Comparison of ENCODE assay signal across 8 mouse cellular contexts in the genomic region with DNA sequence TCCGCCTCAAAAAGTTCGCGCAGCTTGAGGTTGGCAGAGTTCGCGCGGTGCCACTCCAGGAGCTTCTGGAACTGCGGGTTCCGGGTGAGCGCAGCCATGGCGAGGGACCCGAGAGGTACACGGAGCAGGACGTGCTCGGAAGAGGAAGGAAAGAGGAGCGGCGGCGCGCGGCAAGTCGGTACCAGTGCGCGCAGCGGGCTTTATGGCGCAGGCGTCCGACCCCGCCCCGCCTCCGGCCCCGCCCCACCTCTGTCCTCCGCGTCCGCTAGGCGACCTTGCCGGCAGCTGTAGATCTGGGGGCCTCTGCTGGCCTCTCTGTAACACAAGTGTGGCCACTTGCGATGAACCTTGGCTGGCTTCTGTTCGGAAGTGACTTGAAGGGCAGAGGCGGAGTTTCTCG. TPM values are rescaled to one million over a fixed set of nuclear protein-coding genes. Genes with fewer than 3 reads are reported as not detected.
A peak's percentile ranks its signal among the peaks of the same experiment; 100 is the strongest.
DNase-seq lines count a peak whose midpoint lies in the region; ATAC-seq and TF ChIP-seq lines count a peak whose summit lies in the region.

Gpi1 (minus strand) TSS at position 221 of the 400 bp plus-strand sequence.

- intact Hi-C loops in heart, postnatal 10 days (cut with DNase I): no loop called here

- peak; percentile 92 for DNase-seq in MEL (ENCODE audit: low read depth, low spot score)
- DNase-seq in cerebellum, adult 11 months: peak; percentile 71
- DNase-seq in forebrain, embryonic 14.5 days (ENCODE audit: low spot score): peak; percentile 87
- peak; percentile 85 to 86 for DNase-seq in heart, postnatal 10 days
- DNase-seq in kidney, postnatal 4 days: peak; percentile 88 to 93
- peak; percentile 83 to 87 for DNase-seq in lung, adult 18-20 months

- H3K4me3 ChIP-seq in MEL (ENCODE audit: control insufficient read depth in 1 of 2, insufficient read depth in 1 of 2, low read depth in 2 of 2, low read length in 2 of 2): peak within 1 kb of the TSS; percentile 77 to 98
- peak within 1 kb of the TSS; percentile 67 for H3K4me3 ChIP-seq in forebrain, embryonic 14.5 days (ENCODE audit: low read depth, low read length)
- peak within 1 kb of the TSS; percentile 63 for H3K4me3 ChIP-seq in neural tube, embryonic 14.5 days (ENCODE audit: low read depth, low read length)
- peak within 1 kb of the TSS; percentile 95 for H3K4me3 ChIP-seq in testis, adult 2 months (ENCODE audit: control insufficient read depth, low read depth, low read length)

- peak; percentile 50 for ATAC-seq in forebrain, embryonic 14.5 days
- peak; percentile 50 for ATAC-seq in neural tube, embryonic 14.5 days (ENCODE audit: low read depth)

- peak within 1 kb of the TSS; percentile 55 for H3K27ac ChIP-seq in MEL (ENCODE audit: control insufficient read depth, low read depth, low read length)
- H3K27ac ChIP-seq in forebrain, embryonic 14.5 days (ENCODE audit: low read depth, low read length): peak within 1 kb of the TSS; percentile 69
- peak within 1 kb of the TSS; percentile 70 for H3K27ac ChIP-seq in neural tube, embryonic 14.5 days (ENCODE audit: low read depth, low read length)
- H3K27ac ChIP-seq in testis, adult 2 months (ENCODE audit: control insufficient read depth, insufficient read depth, low read depth, low read length): peak within 1 kb of the TSS; percentile 65

- WGBS in forebrain, embryonic 14.5 days: under 1% methylated on average over 39 of the region's 39 CpGs
- under 1% methylated on average over 32 of the region's 39 CpGs for WGBS in neural tube, embryonic 14.5 days

- peaks cover 9 to 28% of the 10 kb centered on the region in 2 experiments for H3K4me1 ChIP-seq in MEL (ENCODE audit: control insufficient read depth in 1 of 2, insufficient read depth in 2 of 2, low read length in 2 of 2)
- peaks cover 12% of the 10 kb centered on the region; the same call in 1 of the 2 replicates for H3K4me1 ChIP-seq in forebrain, embryonic 14.5 days (ENCODE audit: control insufficient read depth, insufficient read depth, low read length)
- H3K4me1 ChIP-seq in neural tube, embryonic 14.5 days (ENCODE audit: control insufficient read depth, insufficient read depth, low read length): peaks cover 14% of the 10 kb centered on the region
- H3K4me1 ChIP-seq in testis, adult 2 months (ENCODE audit: control insufficient read depth, insufficient read depth, low read length): peaks cover 15% of the 10 kb centered on the region

- peak in 1 of 3 experiments; percentile 38; a peak in 3 of 6 replicates for TF ChIP-seq CTCF in MEL (IDR thresholded peaks at IDR 0.05 in 2 of 3, conservative IDR thresholded peaks at IDR 0.05 in 1 of 3; ENCODE audit: control insufficient read depth in 1 of 3, insufficient read depth in 1 of 3, low read depth in 2 of 3, low read length in 3 of 3, poor library complexity in 1 of 3, severe bottlenecking in 1 of 3)
- no peak for TF ChIP-seq CTCF in testis, adult 2 months (IDR thresholded peaks at IDR 0.05; ENCODE audit: control insufficient read depth, insufficient read depth, insufficient replicate concordance, low read depth, low read length)

- TF ChIP-seq RAD21 in MEL (IDR thresholded peaks at IDR 0.05; ENCODE audit: low read depth, low read length): peak; percentile 3

- TF ChIP-seq POLR2A in MEL (IDR thresholded peaks at IDR 0.05; ENCODE audit: control insufficient read depth in 1 of 2, insufficient read depth in 1 of 2, low read depth in 1 of 2, low read length in 2 of 2, poor library complexity in 1 of 2): peak; percentile 37 to 84; a peak in 2 of 4 replicates
- TF ChIP-seq POLR2A in testis, adult 2 months (IDR thresholded peaks at IDR 0.05; ENCODE audit: control insufficient read depth, low read depth, low read length): peak; percentile 84

- peaks cover 42% of the 10 kb centered on the region for H3K79me2 ChIP-seq in MEL (ENCODE audit: control insufficient read depth, insufficient read depth, low read length, poor library complexity)

- no peaks in the 10 kb centered on the region for H3K27me3 ChIP-seq in MEL (ENCODE audit: control insufficient read depth in 1 of 2, insufficient read depth in 2 of 2, low read length in 2 of 2)
- no peaks in the 10 kb centered on the region for H3K27me3 ChIP-seq in forebrain, embryonic 14.5 days (replicated peaks; ENCODE audit: control insufficient read depth, insufficient read depth, low read length)
- no peaks in the 10 kb centered on the region for H3K27me3 ChIP-seq in neural tube, embryonic 14.5 days (ENCODE audit: control insufficient read depth, insufficient read depth, low read length)
- no peaks in the 10 kb centered on the region for H3K27me3 ChIP-seq in testis, adult 2 months (ENCODE audit: control insufficient read depth, insufficient read depth, low read length)

- TF ChIP-seq EP300 in MEL (IDR thresholded peaks at IDR 0.05; ENCODE audit: low read depth in 1 of 2, low read length in 2 of 2): 0 out of 4 replicates have a peak, but pooled peaks of 1 of the 2 experiments have one; percentile 19

- peaks cover 21 to 25% of the 10 kb centered on the region in 2 experiments for H3K36me3 ChIP-seq in MEL (ENCODE audit: control insufficient read depth in 1 of 2, insufficient read depth in 2 of 2, low read length in 2 of 2)
- peaks cover 22% of the 10 kb centered on the region for H3K36me3 ChIP-seq in forebrain, embryonic 14.5 days (ENCODE audit: control insufficient read depth, insufficient read depth, low read length)
- H3K36me3 ChIP-seq in neural tube, embryonic 14.5 days (ENCODE audit: control insufficient read depth, insufficient read depth, low read length): peaks cover 9% of the 10 kb centered on the region; the same call in 1 of the 2 replicates
- H3K36me3 ChIP-seq in testis, adult 2 months (ENCODE audit: control insufficient read depth, insufficient read depth, low read length): no peaks in the 10 kb centered on the region

- H3K9ac ChIP-seq in MEL (ENCODE audit: control insufficient read depth, low read depth, low read length, poor library complexity, severe bottlenecking): peak within 1 kb of the TSS; percentile 67
- peak within 1 kb of the TSS; percentile 79 for H3K9ac ChIP-seq in forebrain, embryonic 14.5 days (ENCODE audit: low read length)
- H3K9ac ChIP-seq in neural tube, embryonic 14.5 days (replicated peaks; ENCODE audit: low read depth, low read length): peak within 1 kb of the TSS; percentile 74

- peak within 1 kb of the TSS; percentile 53 for H3K4me2 ChIP-seq in forebrain, embryonic 14.5 days (ENCODE audit: low read length)
- H3K4me2 ChIP-seq in neural tube, embryonic 14.5 days (ENCODE audit: low read depth, low read length): peak within 1 kb of the TSS; percentile 78

- H3K9me3 ChIP-seq in MEL (replicated peaks; ENCODE audit: insufficient read depth, low read length): no peaks in the 10 kb centered on the region
- no peaks in the 10 kb centered on the region for H3K9me3 ChIP-seq in forebrain, embryonic 14.5 days (replicated peaks; ENCODE audit: control insufficient read depth, low read length)
- H3K9me3 ChIP-seq in neural tube, embryonic 14.5 days (ENCODE audit: control insufficient read depth, low read length): no peaks in the 10 kb centered on the region

TF ChIP-seq in MEL, 35 proteins besides CTCF, POLR2A, EP300 and RAD21:
- peak; percentile 9; the same call in 1 of the 2 replicates for TF ChIP-seq RCOR1 (IDR thresholded peaks at IDR 0.05; ENCODE audit: low read depth, low read length)
- no peak for TF ChIP-seq MAFK (IDR thresholded peaks at IDR 0.05; ENCODE audit: borderline replicate concordance, low read depth, low read length)
- peak; percentile 65 for TF ChIP-seq NRF1 (IDR thresholded peaks at IDR 0.05; ENCODE audit: insufficient read depth, low read depth, low read length, poor library complexity, severe bottlenecking)
- TF ChIP-seq BHLHE40 (IDR thresholded peaks at IDR 0.05; ENCODE audit: borderline replicate concordance, low read depth, low read length): 0 out of 2 replicates have a peak, but pooled peaks have one; percentile 12
- no peak for TF ChIP-seq TAL1 (IDR thresholded peaks at IDR 0.05; ENCODE audit: low read length)
- peak; percentile 32; the same call in 1 of the 2 replicates for TF ChIP-seq ETS1 (IDR thresholded peaks at IDR 0.05; ENCODE audit: low read depth, low read length)
- TF ChIP-seq ELF1 (IDR thresholded peaks at IDR 0.05; ENCODE audit: low read depth, low read length): peak; percentile 53
- peak; percentile 56; the same call in 1 of the 2 replicates for TF ChIP-seq MAZ (IDR thresholded peaks at IDR 0.05; ENCODE audit: low read depth, low read length)
- TF ChIP-seq NELFE (IDR thresholded peaks at IDR 0.05; ENCODE audit: low read depth, low read length): peak; percentile 90
- no peak for TF ChIP-seq USF1 (IDR thresholded peaks at IDR 0.05; ENCODE audit: low read depth, low read length)
- TF ChIP-seq TBP (IDR thresholded peaks at IDR 0.05; ENCODE audit: low read depth, low read length): peak; percentile 80
- peak; percentile 75 for TF ChIP-seq MXI1 (IDR thresholded peaks at IDR 0.05; ENCODE audit: low read depth, low read length)
- TF ChIP-seq MEF2A (IDR thresholded peaks at IDR 0.05; ENCODE audit: extremely low read depth, insufficient replicate concordance, low read depth, low read length, poor library complexity, severe bottlenecking): no peak
- TF ChIP-seq ZMIZ1 (IDR thresholded peaks at IDR 0.05; ENCODE audit: low read depth, low read length): peak; percentile 98
- TF ChIP-seq ZNF384 (IDR thresholded peaks at IDR 0.05; ENCODE audit: low read depth, low read length): no peak; the same call in 1 of the 2 replicates
- no peak for TF ChIP-seq ZKSCAN1 (IDR thresholded peaks at IDR 0.05; ENCODE audit: low read depth, low read length)
- TF ChIP-seq HCFC1 (IDR thresholded peaks at IDR 0.05; ENCODE audit: low read depth, low read length): peak; percentile 55; the same call in 1 of the 2 replicates
- no peak for TF ChIP-seq CHD2 (IDR thresholded peaks at IDR 0.05; ENCODE audit: low read length)
- peak; percentile 22; the same call in 1 of the 2 replicates for TF ChIP-seq TCF12 (IDR thresholded peaks at IDR 0.05; ENCODE audit: low read depth, low read length)
- TF ChIP-seq POLR2AphosphoS2 (IDR thresholded peaks at IDR 0.05; ENCODE audit: low read length): peak; percentile 88
- 0 out of 2 replicates have a peak, but pooled peaks have one; percentile 27 for TF ChIP-seq CHD1 (IDR thresholded peaks at IDR 0.05; ENCODE audit: low read depth, low read length)
- peak; percentile 57 for TF ChIP-seq SIN3A (IDR thresholded peaks at IDR 0.05; ENCODE audit: low read length)

RNA-seq across cellular contexts. Expression of gene Gpi1, which starts in this region (rescaled TPM):
- total RNA-seq in MEL (2012; rRNA removed): 270 and 388 TPM in 2 replicates
- 1,000 to 10,000 TPM in 1 of 2 experiments, 100 to 1,000 TPM in 1; 727 to 1,355 TPM for polyA plus RNA-seq in MEL (2012; ENCODE audit: insufficient read depth in 1 of 2, insufficient read length in 2 of 2, low read depth in 1 of 2, low replicate concordance in 2 of 2, missing spikeins in 1 of 2)
- 190 and 199 TPM in 2 replicates for polyA plus RNA-seq in forebrain, embryonic 14.5 days (2014; fragmentation: Nextera tagmentation; extraction: Ambion mirVana)
- 100 to 1,000 TPM; 556 to 561 TPM for total RNA-seq in heart, postnatal 10 days (2021)
- polyA plus RNA-seq in neural tube, embryonic 14.5 days (2014; fragmentation: Nextera tagmentation; extraction: Ambion mirVana): 273 and 278 TPM in 2 replicates
- 456 and 474 TPM in 2 replicates for polyA plus RNA-seq in testis, adult 2 months (2012; rRNA removed)

Comparison
In these comparisons a context has a peak if more than half of its experiments do, and no peak if none do; other contexts are left out.
1. Peak in every context shown above with its lines: DNase-seq, ATAC-seq, H3K4me3 ChIP-seq and H3K27ac ChIP-seq.